Mouse (Mus musculus): ENCODE data around the gene Rnf151. TPM values are rescaled to one million over a fixed set of nuclear protein-coding genes. Genes with fewer than 3 reads are reported as not detected.
"Not testable (repeated sequence)": the region's sequence is repeated elsewhere in the genome, so short reads cannot be mapped to it uniquely, and the experiment has no call there.

The Rnf151 gene
- polyA plus RNA-seq, 1 experiment: 2.3 TPM

DNA sequence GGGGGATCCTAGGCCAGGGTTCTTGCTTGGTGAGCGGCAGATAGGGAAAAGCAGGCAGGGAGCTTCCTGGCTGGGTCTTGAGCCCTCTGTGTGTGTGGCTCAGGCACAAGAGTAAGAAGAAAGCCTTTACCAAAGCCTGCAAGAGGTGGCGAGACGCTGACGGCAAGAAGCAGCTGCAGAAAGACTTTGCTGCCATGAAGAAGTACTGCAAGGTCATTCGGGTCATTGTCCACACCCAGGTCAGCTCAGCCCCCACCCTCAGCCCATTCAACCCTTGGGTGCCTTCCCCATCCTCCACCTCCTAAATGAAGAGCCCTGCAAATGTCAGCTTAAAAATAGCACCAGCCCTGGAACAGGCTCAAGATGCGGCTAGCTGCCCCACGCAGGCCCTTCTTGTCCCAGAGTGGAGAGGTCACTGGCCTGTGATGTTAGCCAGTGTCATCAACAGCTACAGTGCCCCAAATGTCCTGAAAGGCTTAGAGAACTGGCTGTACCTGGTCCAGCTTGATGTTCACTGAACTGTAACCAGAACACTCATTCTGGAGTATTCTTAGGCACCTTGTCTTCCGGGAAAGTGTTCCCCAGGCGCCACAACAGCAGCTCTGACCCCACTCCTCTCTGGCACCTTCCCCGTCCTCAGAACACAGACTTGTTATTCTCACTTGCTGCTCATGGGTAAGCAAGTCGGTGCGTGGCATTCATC, 14.5 kb upstream of the Rnf151 start:
- DNase-seq (ENCODE audit: low read depth): no peak

- no peak for DNase-seq (ENCODE audit: low read depth)
These were observed 12.9 kb upstream of the Rnf151 start for GRCm38 (mm10) chr17:24730787-24731186.

DNA sequence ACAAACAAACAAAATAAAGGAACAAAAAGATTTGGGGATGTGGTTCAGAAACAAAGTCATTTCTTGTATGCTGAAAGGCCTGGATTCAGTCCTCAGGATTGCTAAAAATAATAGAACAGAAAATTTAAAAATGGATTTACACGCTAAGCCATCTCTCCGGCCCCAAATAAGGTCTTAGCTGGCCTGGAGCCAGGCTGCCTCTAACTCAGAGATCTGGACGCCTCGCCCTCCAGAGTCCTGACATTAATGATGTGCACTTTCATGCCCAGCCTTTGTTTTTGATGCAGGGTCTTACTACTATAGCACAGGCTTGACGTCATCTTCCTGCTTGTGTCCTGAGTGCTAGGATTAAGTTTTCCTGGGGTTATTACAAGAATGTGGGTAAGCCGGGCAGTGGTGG, 11.2 kb upstream of the Rnf151 start:
- DNase-seq (ENCODE audit: low read depth): no peak

DNA sequence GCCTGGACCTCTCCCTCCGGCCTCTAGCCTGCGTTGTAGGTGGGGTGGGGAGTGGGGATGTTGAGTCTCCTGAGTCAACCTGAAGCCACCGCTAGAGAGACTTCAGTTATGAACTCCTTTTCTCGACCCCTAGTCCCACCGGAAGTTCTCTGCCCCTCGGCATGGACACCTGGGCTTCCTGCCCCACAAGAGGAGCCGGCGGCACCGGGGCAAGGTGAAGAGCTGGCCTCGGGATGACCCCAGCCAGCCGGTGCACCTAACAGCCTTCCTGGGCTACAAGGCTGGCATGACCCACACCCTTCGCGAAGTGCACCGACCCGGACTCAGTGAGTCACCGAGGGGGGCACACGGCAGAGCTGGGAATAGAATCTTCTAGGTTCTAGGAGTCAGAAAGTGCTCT, 10.3 kb upstream of the Rnf151 start:
- no peak for DNase-seq (ENCODE audit: low read depth)

- DNase-seq (ENCODE audit: low read depth): no peak
These were observed 9.8 kb upstream of the Rnf151 start, which contains the start of gene Rpl3l for GRCm38 (mm10) chr17:24727618-24728017. Rpl3l (plus strand) TSS chr17:24727820.

DNA sequence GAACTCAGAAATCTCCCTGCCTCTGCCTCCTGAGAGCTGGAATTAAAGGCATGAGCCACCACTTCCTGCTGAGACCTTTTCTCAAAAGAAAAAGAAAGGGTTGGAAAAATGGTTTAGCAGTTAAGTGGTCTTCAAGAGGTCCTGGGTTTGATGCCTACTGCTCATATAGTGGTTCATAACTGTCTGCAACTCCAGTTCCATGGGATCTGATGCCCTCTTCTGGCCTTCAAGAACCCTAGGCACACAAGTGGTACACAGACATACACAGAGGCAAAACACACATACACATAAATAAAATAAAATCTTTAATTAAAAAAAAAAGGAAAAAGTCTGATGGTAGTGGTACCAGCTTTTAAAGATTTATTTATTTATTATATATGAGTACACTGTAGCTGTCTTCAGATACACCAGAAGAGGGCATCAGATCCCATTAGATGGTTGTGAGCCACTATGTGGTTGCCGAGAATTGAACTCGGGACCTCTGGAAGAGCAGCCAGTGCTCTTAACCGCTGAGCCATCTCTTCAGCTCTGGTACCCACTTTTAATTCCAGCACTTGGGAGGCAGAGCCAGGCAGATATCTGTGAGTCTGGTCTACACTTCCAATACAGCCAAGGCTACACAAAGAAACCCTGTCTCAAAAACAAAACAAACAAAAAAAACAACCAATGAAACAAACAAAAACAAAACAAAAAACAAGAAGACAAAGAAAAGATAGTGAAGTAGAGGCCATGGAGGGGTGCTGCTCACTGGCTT, 8.0 kb upstream of the Rnf151 start:
- DNase-seq (ENCODE audit: low read depth): no peak

GRCm38 (mm10) chr17:24724184-24724583, 6.3 kb upstream of the Rnf151 start, which contains the start of gene Ndufb10:
Ndufb10 (minus strand) TSS chr17:24724478.
- DNase-seq (ENCODE audit: low read depth): no peak

- DNase-seq (ENCODE audit: low read depth): no peak
These were observed 6.0 kb upstream of the Rnf151 start for GRCm38 (mm10) chr17:24723881-24724180.

DNA sequence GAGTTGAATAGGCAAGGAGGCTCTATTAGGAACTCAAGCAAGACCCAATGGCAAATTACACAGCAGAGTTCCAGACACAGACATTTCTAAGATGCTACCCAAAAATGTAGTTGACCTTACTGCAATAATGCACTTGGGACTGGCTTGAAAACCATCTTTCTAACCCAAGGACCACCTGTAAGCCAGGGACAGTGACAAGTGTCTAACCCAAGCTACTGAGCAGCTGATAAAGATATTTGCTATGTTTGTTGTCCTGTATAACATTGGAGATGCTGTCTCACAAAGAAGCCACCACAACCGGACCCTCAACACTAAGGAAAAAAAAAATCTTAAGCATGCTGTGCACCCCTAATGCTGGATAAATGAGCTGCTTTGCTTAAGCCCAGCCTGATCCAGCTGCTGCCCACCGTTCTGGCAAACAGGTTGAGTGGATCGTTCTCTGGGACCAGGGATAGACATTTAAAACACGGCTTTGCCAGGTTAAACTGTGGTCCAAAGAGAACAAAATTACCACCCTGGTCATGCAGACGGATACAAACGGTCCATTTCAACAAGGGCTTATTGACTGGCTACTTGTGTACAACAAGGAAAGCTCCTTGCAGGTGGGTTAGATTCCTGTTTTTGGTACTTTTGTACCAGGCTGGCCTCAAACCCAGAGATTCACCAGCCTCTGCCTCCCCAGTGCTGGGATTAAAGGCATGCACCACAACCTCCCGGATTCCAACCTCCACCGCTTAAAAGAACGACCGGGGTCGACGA, 5.4 kb upstream of the Rnf151 start:
- DNase-seq (ENCODE audit: low read depth): no peak

GRCm38 (mm10) chr17:24722220-24722924, 4.5 kb upstream of the Rnf151 start:
- no peak for DNase-seq (ENCODE audit: low read depth)

GRCm38 (mm10) chr17:24721383-24721955, 3.6 kb upstream of the Rnf151 start:
- DNase-seq (ENCODE audit: low read depth): not testable (repeated sequence)

DNA sequence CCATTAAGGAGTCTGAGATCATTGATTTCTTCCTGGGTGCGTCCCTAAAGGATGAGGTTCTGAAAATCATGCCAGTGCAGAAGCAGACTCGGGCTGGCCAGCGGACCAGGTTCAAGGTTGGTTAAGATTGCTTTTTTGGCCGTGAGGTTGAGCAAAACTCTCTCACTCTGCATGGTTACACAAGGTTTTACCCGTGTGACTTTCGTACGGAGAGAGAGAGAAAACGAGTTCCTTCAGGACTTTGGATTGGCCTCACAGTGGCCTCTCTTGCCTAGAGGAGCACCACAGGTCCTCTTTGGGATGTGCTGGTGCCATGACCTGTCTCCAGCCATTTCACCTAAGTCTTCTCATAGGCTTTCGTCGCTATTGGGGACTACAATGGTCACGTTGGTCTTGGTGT, 2.8 kb upstream of the Rnf151 start:
- not testable (repeated sequence) for DNase-seq (ENCODE audit: low read depth)

DNA sequence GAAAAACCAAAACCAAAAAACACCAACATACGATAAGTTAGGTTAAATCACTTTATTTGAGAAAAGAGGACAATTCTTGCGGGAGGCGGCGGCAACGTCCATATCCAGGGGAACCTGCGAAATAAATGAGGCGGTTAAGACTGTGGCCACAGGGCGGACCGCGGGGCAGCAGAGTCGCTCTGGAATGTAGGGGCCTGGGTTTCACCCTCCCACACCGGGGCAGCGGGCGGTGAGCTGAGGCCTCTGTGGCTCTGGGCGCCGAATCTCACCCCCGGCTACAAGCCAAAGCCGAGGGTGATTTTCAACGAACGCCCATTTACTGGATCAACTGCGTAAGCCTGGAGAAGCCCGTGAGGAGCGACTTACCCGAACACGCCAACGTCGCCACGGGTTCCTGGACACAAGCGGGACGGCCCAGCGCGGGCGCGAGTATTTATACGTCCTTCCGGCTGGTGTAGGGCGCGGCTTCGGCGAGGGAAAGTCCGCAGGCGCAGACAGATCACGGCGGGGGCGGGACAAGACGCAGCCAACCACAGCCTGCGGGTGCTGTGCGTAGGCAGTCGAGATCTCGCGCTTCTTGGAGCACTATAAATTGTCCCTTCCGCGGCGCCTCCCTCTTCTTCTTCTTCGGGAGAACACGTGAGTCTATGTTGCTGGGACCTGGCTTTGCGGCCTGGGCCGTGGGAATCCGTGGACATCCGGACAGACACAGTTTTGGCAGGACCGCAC, 1.8 kb upstream of the Rnf151 start:
- DNase-seq (ENCODE audit: low read depth): no peak

DNA sequence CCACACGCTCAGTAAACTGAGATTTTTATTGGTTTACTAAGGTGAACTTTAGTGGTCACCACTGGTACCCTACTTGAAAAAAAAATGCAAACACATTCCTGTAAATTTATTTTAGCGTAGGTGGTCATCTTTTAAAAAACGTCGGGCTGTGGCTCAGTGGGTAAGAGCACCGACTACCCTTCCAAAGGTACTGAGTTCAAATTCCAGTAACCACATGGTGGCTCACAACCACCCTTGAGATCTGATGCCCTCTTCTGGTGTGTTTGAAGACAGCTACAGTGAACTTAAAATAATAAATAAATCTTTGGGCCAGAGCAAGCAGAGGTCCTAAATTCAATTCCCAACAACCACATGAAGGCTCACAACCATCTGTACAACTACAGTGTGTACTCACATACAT, 1.1 kb upstream of the Rnf151 start:
- not testable (repeated sequence) for DNase-seq (ENCODE audit: low read depth)

DNA sequence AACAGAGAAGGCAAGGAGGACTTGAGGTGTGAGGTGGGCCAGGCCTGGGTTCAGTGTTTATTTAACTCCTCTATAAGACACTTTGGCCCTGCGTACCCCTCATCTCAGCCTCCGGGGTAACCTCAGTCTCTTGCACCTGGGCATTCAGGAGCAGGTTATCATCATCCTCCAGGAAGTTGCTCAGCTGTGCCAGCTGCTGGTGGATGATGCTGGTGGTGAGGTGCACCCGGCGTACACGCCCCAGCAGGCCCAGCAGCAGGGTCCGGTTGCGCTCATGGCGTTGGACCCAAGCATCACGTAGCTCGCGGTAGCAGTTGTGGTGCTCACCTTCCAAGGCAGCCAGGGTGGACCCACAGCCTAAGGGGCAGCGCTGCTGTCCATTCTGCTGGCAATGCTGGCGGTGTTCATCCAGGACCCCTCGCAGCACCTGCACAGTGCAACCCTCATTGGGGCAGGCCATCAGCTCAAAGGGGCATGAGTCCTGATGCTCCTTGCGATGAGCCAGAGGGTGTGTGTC, 1.6 kb downstream of the Rnf151 start:
- no peak for DNase-seq (ENCODE audit: low read depth)

- DNase-seq (ENCODE audit: low read depth): no peak
These were observed 2.3 kb downstream of the Rnf151 start for GRCm38 (mm10) chr17:24715556-24715955.

DNA sequence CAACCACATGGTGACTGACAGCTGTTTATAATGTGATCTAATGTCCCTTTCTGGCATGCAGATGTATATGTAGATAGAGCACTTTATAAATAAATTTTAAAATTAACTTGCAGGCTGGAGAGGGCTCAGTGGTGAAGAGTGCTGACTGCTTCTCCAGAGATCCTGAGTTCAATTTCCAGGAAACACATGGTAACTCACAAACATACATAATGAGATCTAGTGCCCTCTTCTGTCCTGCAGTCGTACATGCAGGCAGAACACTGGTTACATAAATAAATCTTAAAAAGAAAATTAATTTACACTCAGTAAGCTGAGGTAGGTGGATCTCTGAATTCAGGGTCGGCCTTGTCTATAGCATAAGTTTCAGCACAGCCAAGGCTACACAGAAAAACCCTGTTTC, 9.2 kb downstream of the Rnf151 start:
- no peak for DNase-seq (ENCODE audit: low read depth)

GRCm38 (mm10) chr17:24707801-24708425, 9.9 kb downstream of the Rnf151 start:
- DNase-seq (ENCODE audit: low read depth): no peak

- DNase-seq (ENCODE audit: low read depth): no peak
These were observed 10.7 kb downstream of the Rnf151 start, which contains the start of gene Tbl3 for GRCm38 (mm10) chr17:24706982-24707800. Tbl3 (minus strand) TSS chr17:24707660.
